Mouse (Mus musculus): ENCODE measurements around the gene Zic5.

DNA sequence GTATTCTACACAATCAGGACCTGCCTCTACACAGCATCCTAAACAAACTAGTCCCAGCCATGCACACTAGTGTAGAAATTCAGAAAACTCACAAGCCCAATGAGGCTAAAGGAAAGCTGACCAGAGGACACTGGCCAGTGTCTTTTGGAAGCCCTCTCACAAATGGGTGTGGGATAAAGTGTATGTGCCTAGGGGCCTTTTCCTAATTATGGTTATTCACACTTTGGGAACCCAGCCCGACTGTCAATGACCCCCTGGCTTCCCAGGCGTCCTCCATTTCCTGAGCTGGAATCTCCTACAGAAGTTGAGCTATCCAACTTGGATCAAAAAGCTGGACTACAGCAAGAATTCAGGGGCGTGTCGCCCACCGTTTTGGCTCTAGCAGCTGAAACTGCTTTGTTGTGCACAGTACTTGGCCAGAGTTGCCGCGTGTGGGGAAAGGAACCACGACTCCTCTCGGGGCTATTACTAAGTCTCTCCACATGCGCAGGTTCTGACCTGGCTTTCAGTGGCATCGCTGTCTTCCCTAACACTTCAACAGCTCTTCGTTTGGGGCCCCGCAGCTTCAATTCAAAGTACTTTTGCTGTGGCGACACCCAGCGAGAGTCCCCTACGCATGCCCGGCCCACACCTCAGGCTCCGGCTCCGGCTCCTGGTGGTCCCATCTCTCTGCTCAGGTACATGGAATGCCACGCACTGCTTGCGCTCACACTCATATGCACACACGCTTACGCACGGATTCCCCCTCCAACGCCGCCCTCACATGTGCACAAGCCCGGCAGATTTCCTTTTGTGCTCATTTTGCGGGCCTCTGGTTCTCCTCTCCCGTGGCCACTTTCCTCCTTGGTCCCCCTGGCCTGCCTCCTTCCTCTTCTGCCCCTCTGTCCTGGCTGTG, 15.6 kb downstream of the Zic5 start:
- TF ChIP-seq CTCF (IDR thresholded peaks at IDR 0.05; ENCODE audit: insufficient read depth, low read depth, low read length) (no peak), POLR2A (IDR thresholded peaks at IDR 0.05; ENCODE audit: insufficient read depth, low read depth, low read length) (no peak)

All from olfactory bulb, adult 2 months (tissue).